Mouse (Mus musculus) kidney, postnatal 25 days (tissue): ENCODE results near the gene Trim66.

Experiments used
- DNase-seq, 2 experiments: peaks; one replicate each; pipeline ENCODE4 v3.0.0; 2021; ENCODE audit warnings: mixed read lengths in 2 of 2

Gene Trim66

GRCm38 (mm10) chr7:109508034-109508433, at the start of gene Trim66:
Gene Trim66, minus strand, starts transcription at chr7:109508134.
- DNase-seq = no peak

GRCm38 (mm10) chr7:109546726-109547125, 38.8 kb upstream of the Trim66 start:
- DNase-seq = no peak

- DNase-seq = no peak
Measured at GRCm38 (mm10) chr7:109546186-109546585, 38.3 kb upstream of the Trim66 start.

GRCm38 (mm10) chr7:109545255-109545993, 37.5 kb upstream of the Trim66 start:
- no peak for DNase-seq

GRCm38 (mm10) chr7:109544792-109545191, 36.9 kb upstream of the Trim66 start:
- DNase-seq = no peak

- no peak for DNase-seq
Measured at GRCm38 (mm10) chr7:109542364-109542628, 34.4 kb upstream of the Trim66 start.

GRCm38 (mm10) chr7:109541609-109542363, 33.9 kb upstream of the Trim66 start:
- DNase-seq = no peak

GRCm38 (mm10) chr7:109540902-109541301, 33.0 kb upstream of the Trim66 start:
- DNase-seq = no peak

GRCm38 (mm10) chr7:109536451-109536946, 28.6 kb upstream of the Trim66 start:
- DNase-seq = peak; percentile 59 to 70

GRCm38 (mm10) chr7:109534921-109535320, 27.0 kb upstream of the Trim66 start:
- DNase-seq = no peak

- no peak for DNase-seq
Measured at GRCm38 (mm10) chr7:109533888-109534287, 26.0 kb upstream of the Trim66 start.

GRCm38 (mm10) chr7:109533129-109533528, 25.2 kb upstream of the Trim66 start:
- no peak for DNase-seq

- DNase-seq = no peak
Measured at GRCm38 (mm10) chr7:109532691-109533090, 24.8 kb upstream of the Trim66 start.

GRCm38 (mm10) chr7:109531501-109531900, 23.6 kb upstream of the Trim66 start:
- DNase-seq = no peak

- no peak for DNase-seq
Measured at GRCm38 (mm10) chr7:109529741-109530140, 21.8 kb upstream of the Trim66 start.

- DNase-seq = peak; percentile 57 to 69
Measured at GRCm38 (mm10) chr7:109528356-109528755, 20.4 kb upstream of the Trim66 start.

GRCm38 (mm10) chr7:109527536-109527935, 19.6 kb upstream of the Trim66 start:
- no peak for DNase-seq

- peak; percentile 44 to 66 for DNase-seq
Measured at GRCm38 (mm10) chr7:109525740-109526663, 18.1 kb upstream of the Trim66 start.

- no peak for DNase-seq
Measured at GRCm38 (mm10) chr7:109524763-109525162, 16.8 kb upstream of the Trim66 start.

GRCm38 (mm10) chr7:109524442-109524744, 16.5 kb upstream of the Trim66 start:
- DNase-seq = no peak

- DNase-seq = no peak
Measured at GRCm38 (mm10) chr7:109523741-109524441, 16.0 kb upstream of the Trim66 start.

GRCm38 (mm10) chr7:109523304-109523703, 15.4 kb upstream of the Trim66 start:
- DNase-seq = no peak

- no peak for DNase-seq
Measured at GRCm38 (mm10) chr7:109522084-109522483, 14.2 kb upstream of the Trim66 start.
